Mouse (Mus musculus) spleen, embryonic (tissue): Measurements from ENCODE around the gene Tmem159.

Experiments used
- CTCF ChIA-PET: fragments of 350-600 bp; sonication (Branson Sonifier 250); formaldehyde crosslinking; loops from one replicate; lab custom pipeline; 2022; lab: Charles Lee

The Tmem159 gene

DNA sequence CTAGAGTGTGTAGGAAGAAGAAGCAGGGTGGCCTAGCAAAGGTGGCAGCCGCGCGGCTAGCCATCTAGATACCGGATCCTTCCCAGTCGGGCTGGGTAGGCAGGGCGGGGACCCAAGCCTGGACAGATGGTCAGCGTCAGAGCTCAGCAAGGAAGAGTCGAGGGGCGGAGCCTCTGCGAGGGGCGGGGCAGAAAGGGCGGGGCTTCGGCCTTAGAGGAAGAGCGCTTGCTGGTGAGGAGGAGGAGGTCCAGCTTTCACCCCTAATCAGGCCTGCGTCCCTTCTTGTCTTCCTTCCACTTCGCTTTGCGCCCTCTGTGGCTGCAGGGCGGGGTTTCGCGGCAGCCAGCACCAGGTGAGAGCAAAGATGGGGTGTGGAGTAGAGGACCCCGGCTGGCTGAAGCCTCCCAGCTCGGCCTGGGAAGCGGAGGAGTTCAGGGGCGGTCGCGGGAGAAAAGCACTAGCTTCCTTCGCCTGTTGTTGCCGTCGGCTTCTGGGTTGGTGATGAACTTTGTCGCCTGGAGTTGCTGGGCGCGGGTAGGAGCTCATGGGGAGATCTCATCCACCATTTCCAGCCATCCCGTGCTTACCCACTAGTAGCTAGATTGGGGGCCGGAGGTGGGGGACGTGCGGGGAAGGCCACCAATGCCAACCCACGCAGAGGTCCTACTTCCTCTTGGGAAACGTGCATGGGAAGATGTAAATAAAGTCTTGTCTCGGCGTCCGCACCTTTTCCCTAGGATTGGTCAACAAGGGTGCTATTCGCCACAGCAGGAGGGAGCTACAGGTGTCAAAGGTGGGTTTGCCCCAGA lies at the start of gene Tmem159:
Gene Tmem159 (plus strand): TSS at position 190 of the 809 bp plus-strand sequence.
- CTCF ChIA-PET: no interaction called here

DNA sequence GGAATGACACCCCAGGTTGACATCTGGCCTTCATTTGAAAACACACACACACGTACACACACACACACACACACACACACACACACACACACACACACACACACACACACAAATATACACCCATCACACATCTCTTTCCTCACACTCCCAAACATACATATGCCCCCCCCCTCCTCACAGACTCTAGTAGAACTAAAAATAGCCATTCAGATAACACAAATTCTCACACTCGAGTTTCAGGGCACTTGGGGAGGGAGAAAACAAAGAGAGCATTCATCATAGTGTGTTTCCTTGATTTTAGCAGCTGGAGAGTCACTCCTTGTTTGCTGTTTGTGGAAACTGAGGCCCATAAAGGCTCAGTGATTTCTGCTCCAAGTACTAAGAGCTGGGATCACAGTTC lies 48.1 kb upstream of the Tmem159 start:
- CTCF ChIA-PET: no interaction called here

DNA sequence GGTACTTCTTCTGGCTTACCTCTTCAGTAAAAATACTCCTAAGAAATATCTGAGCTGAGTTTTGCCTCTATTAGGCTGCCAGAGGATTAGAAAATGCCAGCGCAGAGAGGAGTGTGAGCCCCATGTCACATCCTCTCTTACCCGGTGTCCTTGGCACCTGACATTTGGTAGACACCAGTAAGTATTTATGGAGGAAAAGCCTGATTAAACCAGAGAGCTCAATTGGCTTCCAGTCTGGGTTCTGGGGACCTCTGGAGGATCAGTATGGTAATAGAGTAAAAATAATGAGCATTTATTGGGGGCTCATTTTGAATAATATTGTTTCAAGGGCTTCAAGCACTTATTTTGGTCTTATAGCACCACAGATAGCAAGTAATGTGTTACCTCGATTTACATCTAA lies 46.7 kb upstream of the Tmem159 start:
- CTCF ChIA-PET: no interaction called here

DNA sequence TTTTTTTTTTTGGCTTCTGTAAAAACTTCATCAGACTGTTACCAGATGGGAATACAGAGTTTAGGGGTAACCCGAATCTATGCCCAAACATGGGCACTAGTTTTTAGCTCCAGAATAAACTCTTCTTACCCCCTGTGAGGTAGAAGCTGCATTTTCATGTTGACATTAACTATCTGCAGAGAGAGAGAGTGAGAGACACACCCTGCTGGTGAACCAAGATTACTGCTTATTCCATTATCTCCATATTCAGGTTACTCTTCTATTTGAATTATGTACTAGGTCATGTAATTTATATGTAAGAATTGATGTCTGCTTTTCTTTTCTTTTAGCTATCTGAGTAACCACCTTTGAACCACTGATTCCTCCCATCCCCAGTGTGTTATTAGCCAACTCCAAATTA lies 38.1 kb upstream of the Tmem159 start:
- CTCF ChIA-PET: no interaction called here

DNA sequence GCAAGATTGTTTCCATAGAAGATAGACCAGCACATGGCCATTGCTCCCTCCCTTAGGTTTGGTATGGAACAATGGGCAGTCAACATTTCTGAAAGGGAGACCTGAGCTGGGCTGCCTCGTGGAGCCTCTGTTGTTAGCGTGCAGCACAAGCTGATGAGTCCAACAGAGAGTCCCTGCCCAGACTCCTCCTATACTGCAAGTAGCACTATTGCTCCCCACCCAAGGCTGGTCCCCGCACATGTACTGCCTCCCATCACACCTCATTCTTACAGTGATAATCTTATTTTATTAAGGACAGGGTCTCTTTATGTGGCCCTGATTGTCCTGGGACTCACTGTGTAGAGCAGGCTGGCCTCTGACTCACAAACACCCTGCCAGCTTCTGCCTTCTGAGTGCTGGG lies 34.0 kb upstream of the Tmem159 start:
- CTCF ChIA-PET: no interaction called here

DNA sequence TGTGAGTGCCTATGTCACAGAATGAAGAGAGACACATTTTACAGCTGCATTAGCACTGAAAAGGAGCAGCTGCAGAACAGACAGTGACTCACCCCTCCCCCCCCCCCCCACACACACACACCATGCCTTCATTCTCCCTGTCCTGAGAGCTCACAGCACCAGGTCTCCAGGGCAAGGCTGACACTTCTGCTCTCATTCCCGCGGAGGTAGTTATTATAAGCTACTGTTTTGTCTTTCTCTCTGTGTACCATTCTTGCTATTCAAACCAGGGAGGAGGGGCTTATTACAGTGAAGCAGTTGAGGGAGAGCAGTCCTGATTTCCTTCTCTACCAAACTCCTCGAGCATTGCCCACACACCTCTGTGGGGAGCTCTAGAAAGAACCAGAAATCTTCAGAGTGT lies 33.0 kb upstream of the Tmem159 start:
- CTCF ChIA-PET: no interaction called here

DNA sequence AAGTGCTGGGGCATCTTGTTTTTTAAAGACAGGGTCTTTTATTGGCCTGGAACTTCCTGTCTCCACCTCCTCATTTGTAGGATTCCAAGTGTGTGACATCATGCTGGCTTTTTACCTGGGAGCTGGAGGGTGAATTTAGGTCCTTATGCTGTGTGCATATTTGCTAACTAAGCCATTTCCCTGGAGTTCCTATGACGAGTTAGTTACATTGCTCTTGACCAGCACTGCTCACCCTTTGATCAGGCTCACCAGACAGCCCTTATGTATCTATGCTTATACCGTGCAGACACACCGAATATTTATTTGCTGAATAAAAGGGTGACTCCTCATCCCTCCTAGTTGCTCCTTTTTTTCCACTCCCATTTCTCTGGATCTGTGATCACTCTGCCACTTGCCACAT lies 22.0 kb upstream of the Tmem159 start:
- CTCF ChIA-PET: no interaction called here

DNA sequence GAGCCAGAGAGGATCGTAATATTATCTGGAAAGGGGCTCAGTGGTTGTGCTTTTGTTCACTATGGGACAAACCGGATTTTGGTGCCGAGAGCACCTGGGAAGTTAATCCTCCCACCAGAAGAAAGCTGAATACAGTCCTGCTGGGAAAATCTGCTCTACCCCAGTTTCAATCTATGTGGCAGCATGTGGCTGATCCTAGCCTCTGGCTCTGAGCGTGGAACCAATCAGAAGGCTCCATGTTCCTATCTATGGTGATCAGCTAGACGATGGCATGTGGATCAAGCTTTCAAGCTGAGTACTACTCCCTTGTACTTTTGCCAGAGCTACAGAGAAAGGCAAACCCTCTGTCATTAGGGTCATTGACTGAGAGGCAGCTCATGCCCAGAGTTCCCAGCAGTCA lies 9.1 kb upstream of the Tmem159 start:
- CTCF ChIA-PET: no interaction called here

DNA sequence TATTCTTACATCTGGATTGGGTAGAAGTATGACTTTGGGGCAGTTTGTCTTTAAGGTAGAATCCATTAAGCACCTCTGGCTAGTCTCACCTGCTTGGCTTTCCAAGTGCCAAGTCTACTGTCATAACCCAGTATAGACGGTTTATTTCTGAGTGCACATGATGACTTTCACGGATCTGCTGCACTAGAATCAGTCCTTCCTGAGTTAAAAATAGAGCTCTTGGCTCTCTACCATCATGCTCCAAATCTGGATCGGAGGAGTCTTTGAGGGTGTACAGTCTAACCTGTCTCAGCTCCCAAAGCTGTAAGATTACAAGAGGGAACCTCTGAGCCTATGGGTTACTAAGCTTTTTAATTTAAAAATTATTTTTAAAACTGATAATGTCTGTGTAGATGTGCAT lies 7.9 kb upstream of the Tmem159 start:
- CTCF ChIA-PET: no interaction called here

DNA sequence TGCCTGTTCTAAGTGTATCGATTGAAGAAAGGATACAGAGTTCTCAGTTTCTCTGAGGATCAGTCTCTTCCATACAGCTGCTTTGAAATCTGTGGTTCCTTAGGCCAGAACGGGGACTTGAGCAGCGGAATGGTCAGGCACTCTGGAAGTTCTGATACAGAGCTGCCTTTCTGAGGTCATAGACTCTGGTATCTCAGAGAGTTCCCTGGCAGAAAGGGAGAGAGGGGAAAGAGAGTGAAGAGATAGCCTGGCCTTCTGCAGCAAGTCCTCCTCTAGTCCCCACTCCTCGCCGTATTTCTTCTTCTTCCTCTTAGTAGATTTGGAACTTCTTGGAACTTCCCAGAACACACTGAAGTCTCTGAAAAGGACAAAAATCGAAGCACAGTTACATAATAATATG lies 7.0 kb upstream of the Tmem159 start, which contains the start of gene Dnah3:
Gene Dnah3 (minus strand): TSS at position 101 of the 400 bp plus-strand sequence.
- CTCF ChIA-PET: no interaction called here

DNA sequence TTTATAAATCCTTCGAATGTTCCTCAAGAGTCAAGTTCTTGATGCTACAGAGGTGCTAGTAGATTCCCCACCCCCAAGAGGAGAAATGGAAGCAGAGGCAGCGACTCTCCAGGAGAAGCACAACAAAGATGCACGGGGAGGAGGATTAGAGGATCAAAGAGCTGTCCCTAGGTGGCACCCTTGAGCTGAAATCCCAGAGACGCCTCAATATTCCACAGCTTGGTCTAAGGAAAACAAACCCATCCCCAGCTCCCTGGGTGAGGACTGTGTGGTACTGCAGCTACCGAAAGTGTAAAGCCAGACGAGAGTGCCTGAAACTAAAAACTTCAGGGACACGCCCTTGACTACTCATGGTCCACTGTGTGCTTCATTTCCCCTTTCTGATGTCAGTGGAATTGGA lies 4.3 kb upstream of the Tmem159 start:
- CTCF ChIA-PET: interaction anchor here (0.6 kb wide), 1 partner anchor 278 kb away, joined by 4 read pairs; no protein-coding TSS in a partner anchor

DNA sequence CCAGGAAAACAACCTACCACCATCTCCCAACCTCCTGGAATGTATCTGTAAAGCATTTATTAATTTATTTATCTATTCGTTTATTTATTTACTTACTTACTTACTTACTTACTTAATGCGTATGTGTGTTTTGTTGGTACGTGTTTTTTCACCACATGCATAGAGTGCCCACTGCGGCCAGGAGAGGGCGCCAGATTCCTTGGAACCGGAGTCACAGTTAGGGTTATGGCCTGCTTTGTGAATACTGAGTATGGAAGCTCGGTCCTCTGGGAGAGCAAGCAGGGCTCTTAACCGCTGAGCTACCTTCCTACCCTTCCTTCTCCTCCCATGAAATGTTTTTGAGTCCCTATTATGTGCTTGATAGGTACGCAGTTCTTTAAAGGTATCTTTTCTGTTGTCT lies 3.8 kb upstream of the Tmem159 start:
- CTCF ChIA-PET: no interaction called here

DNA sequence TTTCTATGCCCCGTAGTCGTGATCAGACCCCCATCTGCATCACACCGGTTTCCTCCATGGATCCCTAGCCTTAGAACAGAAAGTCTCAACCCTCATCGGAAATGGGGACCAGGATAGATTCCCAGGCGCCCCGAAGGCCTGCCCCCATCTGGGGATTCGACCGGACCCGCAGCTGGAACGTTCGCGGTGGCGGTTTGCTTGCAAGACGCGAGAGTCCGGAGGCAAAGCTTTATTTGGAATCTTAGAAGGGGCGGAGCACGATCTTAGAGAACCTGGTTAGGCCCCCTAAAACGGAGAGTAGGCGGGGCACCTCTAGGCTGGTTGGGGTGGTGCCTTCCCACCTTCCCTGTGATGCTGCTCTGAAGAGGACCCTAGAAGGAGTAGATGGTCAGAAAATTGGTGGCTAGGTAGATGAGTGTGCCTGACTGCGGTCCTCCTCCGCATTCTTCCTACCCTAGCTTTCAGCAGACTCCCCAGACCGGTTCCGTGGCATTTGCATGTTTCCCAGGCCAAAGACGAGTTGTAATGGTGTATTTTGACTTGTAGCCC lies 940 bp downstream of the Tmem159 start:
- CTCF ChIA-PET: no interaction called here

DNA sequence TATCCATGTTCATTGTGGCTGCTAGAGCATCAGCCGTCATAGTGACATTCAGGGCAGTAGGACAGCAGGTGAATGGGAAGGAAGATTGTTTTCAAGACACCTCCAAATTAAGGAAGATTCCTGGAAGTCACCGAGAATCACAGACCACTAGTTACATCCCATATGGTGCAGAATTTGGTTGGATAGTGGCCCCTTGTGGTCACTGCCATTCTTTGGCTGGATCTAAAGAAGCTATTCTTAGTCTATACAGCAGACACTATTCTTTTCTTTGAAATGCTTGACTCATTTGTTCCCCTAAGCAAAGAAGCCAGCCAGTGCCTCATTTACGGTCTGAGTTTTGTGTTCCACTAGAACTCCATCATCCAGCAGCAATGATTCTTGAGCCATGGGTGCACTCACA lies 2.8 kb downstream of the Tmem159 start:
- CTCF ChIA-PET: no interaction called here

DNA sequence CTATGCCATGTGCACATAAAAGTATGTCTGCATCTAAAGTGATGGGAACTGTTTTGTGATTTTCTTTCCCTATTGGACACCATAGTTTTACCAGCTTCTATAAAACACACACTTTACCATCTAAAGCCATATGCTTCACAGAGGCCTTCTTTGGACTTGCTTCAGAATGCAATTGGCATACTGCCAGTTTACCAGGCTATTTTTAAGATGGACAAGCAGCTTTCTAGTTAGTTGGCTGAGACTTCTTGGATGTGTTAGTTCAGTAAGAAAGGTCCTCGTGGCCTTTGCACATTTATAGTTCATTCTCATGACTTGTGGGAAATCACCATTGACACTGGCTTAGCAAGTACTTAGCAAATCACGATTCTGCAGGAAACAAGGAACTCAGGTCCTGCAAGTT lies 4.2 kb downstream of the Tmem159 start:
- CTCF ChIA-PET: no interaction called here

DNA sequence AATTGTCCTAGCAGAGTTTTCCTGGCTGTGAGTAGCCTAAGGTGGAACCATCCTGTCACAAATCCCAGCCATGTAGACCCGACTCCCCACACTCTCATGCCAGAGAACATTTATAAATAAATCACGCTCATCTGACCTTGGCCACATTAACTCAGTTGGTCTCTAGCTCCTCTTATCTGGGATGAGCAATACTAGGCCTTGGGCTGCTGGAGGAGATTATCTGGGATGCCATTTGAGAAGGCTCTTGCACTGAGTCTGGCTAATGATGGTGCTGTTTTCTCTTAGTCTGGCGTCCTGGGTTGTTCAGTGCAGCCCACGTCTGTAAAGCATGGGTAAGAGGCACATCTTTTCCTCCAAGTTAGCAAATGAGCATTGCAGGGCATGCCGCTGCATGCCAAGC lies 7.5 kb downstream of the Tmem159 start:
- CTCF ChIA-PET: no interaction called here

DNA sequence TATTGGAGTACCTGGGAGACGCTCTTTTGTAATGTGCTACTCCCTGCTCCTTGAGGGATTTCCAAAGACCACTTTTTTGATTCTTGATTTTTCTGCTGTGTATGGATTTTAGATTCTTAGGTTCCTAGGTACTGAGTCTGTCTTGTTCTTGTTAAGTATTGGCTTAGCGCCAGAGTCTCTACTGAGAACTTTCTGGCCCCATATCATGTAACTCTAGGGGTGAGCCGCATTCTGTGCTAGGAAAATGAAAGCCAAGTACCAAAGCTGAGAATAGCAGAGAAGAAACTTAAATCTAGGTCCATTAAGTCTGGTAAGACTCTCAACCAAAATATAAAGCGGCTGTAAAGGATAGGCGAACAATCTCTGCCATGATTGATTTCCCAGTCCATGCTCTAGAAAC lies 14.8 kb downstream of the Tmem159 start:
- CTCF ChIA-PET: no interaction called here

DNA sequence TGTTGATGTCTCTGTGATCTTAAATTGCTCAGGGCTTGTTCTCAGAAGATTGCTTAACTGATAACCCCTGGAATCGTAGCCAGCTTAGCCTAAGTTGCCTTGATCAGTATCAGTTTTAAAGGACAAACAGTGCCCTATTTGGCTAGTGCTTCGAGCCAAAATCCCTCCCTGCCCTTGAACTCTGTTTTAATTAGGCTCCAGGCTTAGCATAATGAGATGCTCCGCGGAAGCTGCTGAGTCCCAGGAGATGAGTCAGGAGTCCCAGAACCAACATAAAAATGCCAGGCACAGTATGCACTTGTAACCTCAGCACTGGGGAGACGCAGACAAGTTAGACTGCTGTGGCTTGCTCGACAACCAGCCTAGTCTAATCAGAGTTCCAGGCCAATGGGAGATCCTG lies 15.4 kb downstream of the Tmem159 start:
- CTCF ChIA-PET: no interaction called here

DNA sequence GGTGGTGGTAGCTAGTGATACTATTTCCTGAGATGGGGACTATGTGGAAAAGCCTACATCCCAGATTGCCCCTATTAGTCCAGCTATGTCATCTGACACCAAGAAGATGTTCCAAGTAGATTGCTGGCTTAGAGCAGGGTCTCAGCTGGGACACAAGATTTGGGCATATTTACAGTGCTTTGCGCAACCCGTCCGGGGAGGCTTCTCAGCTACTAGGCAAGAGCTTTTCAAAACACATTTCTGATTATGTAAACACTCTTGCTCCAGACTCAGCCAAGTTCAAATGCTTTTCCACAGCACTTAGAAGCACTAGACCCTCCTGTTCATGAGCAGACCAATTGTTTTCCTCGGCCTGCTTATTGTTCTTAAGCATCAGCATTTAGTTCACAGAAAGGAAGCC lies 21.6 kb downstream of the Tmem159 start:
- CTCF ChIA-PET: no interaction called here

DNA sequence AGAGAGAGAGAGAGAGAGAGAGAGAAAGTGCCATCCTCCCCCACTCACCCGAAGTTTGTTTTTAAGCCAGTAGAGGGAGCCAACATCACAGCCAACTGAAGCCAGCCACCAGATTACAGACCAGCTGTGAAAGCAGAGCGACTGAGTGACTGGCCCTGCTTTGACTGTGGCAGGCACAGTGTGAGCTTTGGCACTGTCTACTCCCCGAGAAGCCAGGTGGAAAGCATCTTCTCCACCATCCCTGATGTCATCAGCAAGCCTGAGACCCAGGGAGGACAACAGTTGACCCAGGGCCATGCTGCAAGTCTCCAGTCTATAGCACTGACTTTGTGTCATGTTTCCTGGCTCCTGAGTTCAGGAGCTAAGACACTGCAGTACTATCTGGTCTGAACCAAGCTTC lies 22.7 kb downstream of the Tmem159 start:
- CTCF ChIA-PET: no interaction called here

DNA sequence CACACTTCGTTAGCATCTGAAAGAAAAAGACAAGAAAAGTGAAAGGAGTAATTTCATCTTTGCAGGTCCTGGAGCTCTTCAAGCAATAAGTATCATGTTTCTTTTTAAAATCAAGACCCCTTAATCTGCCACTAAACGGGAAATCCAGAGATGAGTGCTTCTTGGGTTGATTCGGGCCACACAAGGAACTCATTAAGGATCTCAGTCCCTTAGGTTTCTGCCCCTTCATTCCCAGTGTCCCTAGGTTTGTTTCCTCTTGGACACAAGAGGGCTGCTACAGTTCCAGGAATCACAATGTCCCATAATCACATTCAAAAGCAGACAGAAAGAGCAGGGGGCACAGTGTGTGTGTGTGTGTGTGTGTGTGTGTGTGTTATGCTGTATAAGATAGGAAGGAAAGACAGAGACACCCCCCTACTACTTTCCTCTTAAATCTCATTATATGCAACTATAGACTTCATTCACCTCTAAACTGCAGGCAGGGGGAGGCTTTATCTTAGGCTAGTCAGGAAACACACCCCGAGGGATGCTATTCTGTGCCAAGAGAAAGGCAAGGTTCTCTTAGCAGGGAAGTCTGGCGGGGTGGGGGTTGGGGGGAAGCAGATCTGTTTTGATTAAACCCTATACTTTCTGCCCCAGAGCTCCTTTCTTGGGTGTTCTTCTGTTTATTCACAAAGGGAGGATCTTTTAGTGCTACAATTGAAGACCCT lies 25.0 kb downstream of the Tmem159 start:
- CTCF ChIA-PET: no interaction called here

DNA sequence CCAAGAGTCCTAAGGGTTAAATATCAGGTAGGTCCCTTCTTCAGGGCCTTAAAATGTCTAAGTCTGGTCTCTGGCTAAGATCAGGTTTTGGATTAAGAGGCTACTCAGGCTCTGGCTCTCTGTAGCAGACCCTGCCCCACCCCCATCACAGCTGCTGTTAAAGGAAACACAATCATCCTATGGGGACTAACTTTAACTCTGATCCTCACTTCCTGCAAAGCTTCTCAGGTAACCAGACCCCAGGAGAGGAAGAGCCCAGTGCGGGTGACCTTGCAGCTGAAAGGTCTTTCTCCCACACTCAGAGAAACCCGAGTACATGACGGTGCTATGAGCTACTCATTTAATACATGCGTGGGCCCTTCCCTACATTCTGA lies 25.5 kb downstream of the Tmem159 start:
- CTCF ChIA-PET: no interaction called here

DNA sequence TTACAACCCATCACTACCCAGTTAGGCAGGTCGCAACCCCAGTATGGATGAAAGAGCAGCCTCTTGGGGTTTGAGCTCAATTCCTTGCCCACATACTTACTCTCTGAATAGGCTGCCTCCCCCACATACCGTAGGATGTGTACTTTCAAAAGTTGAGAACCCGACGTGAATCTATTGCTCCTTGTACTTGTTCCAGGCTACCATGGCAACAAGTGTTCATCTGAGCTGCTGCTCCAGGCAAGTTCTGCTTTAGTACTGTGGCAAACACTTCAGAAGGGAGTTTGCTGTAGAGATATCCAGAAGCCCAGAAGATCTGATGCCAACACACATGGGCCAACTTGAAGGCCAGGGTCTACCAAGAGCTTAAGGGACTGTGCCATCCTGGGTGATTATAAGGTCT lies 26.8 kb downstream of the Tmem159 start:
- CTCF ChIA-PET: no interaction called here
